Mouse (Mus musculus) brain, embryonic 14.5 days (tissue): ENCODE results near the gene Atg14.

Experiments
- CTCF ChIP-seq: fragments of 200-500 bp; IDR thresholded peaks from 2 replicates; pipeline ENCODE4 v1.5.1; 2012; ENCODE audit warnings: inconsistent platforms, mild to moderate bottlenecking, moderate library complexity, borderline replicate concordance; ENCODE audit not compliant: insufficient read depth, insufficient read length; ENCODE audit errors: extremely low read depth
- POLR2A ChIP-seq: fragments of 200-500 bp; IDR thresholded peaks from 2 replicates; pipeline ENCODE4 v1.6.1; 2012; ENCODE audit warnings: mild to moderate bottlenecking, inconsistent platforms, borderline replicate concordance; ENCODE audit not compliant: poor library complexity, insufficient read depth, insufficient read length, severe bottlenecking; ENCODE audit errors: extremely low read depth

- no peak for TF ChIP-seq POLR2A
- TF ChIP-seq CTCF = no peak
Measured at GRCm38 (mm10) chr14:47527833-47528232, 42.6 kb downstream of the Atg14 start.
